Mouse (Mus musculus) kidney, adult 18-20 months (tissue): ENCODE measurements around the gene Cdc42bpg.

Experiments used
- DNase-seq: peaks from one replicate; pipeline ENCODE4 v3.0.0; 2021

The Cdc42bpg gene

GRCm38 (mm10) chr19:6333761-6334595 lies 27.7 kb downstream of the Cdc42bpg start:
- DNase-seq, result no peak

- peak; percentile 93 for DNase-seq
These were observed 28.6 kb downstream of the Cdc42bpg start, which contains the start of gene Men1 for GRCm38 (mm10) chr19:6334673-6335457. Men1 (plus strand) TSS chr19:6334979.

- DNase-seq, result peak; percentile 41
These were observed 29.2 kb downstream of the Cdc42bpg start for GRCm38 (mm10) chr19:6335458-6335827.

- DNase-seq, result no peak
These were observed 30.7 kb downstream of the Cdc42bpg start for GRCm38 (mm10) chr19:6336920-6337319.

GRCm38 (mm10) chr19:6338171-6338570 lies 31.9 kb downstream of the Cdc42bpg start:
- no peak for DNase-seq

- DNase-seq, result no peak
These were observed 32.5 kb downstream of the Cdc42bpg start for GRCm38 (mm10) chr19:6338716-6339115.

GRCm38 (mm10) chr19:6339191-6339590 lies 32.9 kb downstream of the Cdc42bpg start:
- DNase-seq, result no peak

- DNase-seq, result peak; percentile 75
These were observed 33.7 kb downstream of the Cdc42bpg start for GRCm38 (mm10) chr19:6339890-6340504.

GRCm38 (mm10) chr19:6340524-6341452 lies 34.5 kb downstream of the Cdc42bpg start, which contains the start of gene Map4k2:
Map4k2 (plus strand) TSS chr19:6341135.
- DNase-seq, result peak; percentile 89

GRCm38 (mm10) chr19:6341453-6342077 lies 35.3 kb downstream of the Cdc42bpg start:
- no peak for DNase-seq

GRCm38 (mm10) chr19:6342276-6342933 lies 36.1 kb downstream of the Cdc42bpg start:
- no peak for DNase-seq

GRCm38 (mm10) chr19:6343066-6343925 lies 37.0 kb downstream of the Cdc42bpg start:
- no peak for DNase-seq

GRCm38 (mm10) chr19:6343996-6344395 lies 37.7 kb downstream of the Cdc42bpg start:
- DNase-seq, result no peak

- DNase-seq, result no peak
These were observed 39.8 kb downstream of the Cdc42bpg start for GRCm38 (mm10) chr19:6346023-6346422.

GRCm38 (mm10) chr19:6346661-6347060 lies 40.4 kb downstream of the Cdc42bpg start:
- DNase-seq, result no peak

GRCm38 (mm10) chr19:6347615-6348014 lies 41.4 kb downstream of the Cdc42bpg start:
- DNase-seq, result no peak

GRCm38 (mm10) chr19:6348717-6349116 lies 42.5 kb downstream of the Cdc42bpg start:
- DNase-seq, result no peak

GRCm38 (mm10) chr19:6349215-6349983 lies 43.1 kb downstream of the Cdc42bpg start:
- peak; percentile 32 for DNase-seq

GRCm38 (mm10) chr19:6351431-6352106 lies 45.3 kb downstream of the Cdc42bpg start:
- no peak for DNase-seq
